Mouse (Mus musculus) retina, postnatal 7 days (tissue): ENCODE measurements around the gene Homer1.

Source experiments
- DNase-seq: peaks from one replicate; pipeline ENCODE4 v3.0.0-alpha.2; 2012; ENCODE audit warnings: low read depth, low spot score

The Homer1 gene

DNA sequence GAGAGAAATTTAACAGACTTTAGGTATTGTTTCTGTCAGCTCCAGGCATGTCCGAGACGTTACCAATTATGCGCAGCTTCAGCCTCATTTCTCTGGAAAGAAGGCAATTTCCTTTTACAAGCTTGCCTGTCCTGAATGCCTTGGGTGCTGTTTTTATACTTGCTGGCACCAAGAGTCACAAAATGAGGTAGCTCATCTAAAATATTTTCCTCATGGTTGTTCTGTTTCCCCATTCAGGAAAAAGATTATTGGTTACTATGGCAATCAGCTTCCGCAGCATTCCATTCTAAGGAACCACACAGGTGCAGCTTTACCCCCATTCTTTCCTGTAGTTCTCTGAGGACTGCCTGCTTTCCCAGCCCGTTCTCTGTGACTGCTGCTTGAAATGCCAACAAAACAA lies at the start of gene Homer1:
Gene Homer1 (plus strand): TSS at position 320 of the 400 bp plus-strand sequence.
- no peak for DNase-seq

- DNase-seq = no peak
Measured at GRCm38 (mm10) chr13:93251732-93252131, 47.7 kb upstream of the Homer1 start.

GRCm38 (mm10) chr13:93252175-93252574 lies 47.3 kb upstream of the Homer1 start:
- no peak for DNase-seq

DNA sequence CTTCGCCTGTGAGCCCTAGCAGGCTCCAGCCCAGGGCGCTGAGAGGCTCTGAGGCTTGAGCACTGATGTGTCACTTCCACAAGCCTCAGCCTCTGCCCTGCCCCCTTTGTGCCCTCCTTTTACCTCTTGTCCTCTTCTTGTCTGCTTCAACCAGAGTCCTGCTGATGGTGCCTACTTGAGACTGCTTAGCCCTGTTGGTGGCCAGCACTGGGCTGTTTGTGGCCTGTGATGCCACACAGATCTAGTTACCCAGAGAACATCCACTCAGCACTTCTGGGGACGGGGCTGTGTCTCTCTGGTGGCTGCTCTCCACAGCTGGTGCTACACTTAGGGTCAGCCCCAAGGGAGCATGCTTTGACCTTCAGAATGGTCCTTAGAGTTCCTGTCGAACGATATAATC lies 46.5 kb upstream of the Homer1 start:
- no peak for DNase-seq

DNA sequence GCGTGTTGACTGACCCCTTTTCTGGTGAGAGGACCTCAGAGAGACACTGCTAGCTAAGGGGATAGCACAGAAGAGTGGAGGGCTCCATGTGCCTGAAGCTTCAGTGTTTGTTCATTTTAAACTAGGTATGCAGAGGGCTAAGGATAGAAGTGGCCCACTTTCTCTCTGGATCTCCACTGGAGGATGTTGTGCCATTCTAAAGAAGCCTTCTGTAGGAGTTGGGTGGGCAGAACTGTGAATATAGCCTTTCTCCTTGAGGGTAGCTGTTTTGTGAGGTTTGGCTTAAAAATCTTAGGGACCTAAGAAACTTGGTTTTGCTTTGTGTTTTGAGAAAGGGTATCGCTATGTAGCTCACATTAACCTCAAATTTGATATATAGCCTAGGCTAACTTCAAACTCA lies 32.3 kb upstream of the Homer1 start:
- no peak for DNase-seq

DNA sequence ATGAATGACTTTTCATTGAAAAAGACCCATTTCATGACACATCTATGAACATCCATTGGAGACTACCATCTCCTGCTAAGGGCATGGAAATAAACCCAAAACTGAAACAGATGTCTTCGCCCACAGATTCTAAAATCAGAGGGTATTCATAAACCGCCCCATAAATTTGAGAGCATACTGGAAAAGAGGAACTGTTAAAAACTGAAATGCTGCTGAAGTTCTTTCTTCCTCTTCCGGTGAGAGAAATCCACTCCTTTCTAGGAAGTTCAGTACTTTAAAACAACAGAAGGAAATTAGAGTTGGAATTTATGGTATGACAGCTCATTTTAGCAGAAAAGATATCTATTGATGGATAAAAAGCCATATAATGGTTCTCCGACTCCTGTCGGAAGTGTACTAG lies 1.1 kb downstream of the Homer1 start:
- DNase-seq = no peak

DNA sequence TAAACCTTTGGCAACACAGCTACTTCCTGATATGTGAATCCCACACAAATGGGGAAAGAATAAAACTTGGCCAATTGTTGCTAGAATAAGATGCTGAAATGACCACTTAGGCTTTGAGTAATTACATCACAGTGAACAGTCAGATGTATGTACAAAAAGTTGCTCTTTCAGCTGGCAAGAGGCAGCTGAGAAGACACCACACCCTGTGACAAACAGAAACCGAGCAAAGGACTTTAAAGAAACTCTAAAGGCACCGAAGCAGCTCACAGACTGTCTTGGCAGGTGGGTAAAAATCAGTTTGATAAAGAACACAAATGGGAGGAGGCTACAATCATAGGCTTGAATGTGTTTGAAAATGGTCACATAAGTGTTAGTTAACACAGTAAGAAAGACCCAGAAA lies 1.6 kb downstream of the Homer1 start:
- DNase-seq = no peak

GRCm38 (mm10) chr13:93302846-93303562 lies 3.6 kb downstream of the Homer1 start:
- DNase-seq = no peak

DNA sequence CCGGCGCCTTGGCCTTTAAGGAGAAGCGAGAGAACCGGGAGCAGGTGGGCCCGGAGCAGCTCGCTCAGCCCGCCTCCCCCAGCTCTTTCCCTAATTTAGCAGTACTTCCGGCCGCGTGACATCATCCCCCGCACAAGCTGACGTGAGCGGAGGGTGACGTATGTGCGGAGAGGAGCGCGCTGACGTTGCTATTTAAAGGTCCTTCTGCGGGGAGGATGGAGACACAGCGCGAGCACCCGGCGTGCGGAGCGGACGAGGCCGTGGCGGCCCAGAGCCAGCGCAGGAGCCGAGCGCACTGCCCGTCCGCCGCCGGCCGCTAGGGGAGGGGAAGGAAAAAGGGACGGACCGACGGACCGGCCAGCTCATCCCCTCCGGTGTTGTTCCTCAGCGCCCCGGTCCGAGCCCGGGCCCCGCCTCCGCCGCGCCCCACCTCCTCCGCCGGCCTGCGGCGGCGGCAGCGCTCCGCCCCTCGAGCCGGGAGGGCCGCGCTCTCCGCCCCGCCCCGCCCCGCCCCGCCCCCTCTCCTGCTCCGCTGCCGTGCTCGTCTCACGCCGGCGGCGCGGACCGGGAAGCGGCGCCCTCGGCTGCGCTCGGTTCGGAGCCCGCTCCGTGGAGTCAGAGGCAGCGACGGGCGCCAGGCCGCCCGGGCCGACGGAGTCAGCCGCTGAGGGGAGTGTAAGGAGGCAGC lies 4.3 kb downstream of the Homer1 start:
- DNase-seq = peak; percentile 94

DNA sequence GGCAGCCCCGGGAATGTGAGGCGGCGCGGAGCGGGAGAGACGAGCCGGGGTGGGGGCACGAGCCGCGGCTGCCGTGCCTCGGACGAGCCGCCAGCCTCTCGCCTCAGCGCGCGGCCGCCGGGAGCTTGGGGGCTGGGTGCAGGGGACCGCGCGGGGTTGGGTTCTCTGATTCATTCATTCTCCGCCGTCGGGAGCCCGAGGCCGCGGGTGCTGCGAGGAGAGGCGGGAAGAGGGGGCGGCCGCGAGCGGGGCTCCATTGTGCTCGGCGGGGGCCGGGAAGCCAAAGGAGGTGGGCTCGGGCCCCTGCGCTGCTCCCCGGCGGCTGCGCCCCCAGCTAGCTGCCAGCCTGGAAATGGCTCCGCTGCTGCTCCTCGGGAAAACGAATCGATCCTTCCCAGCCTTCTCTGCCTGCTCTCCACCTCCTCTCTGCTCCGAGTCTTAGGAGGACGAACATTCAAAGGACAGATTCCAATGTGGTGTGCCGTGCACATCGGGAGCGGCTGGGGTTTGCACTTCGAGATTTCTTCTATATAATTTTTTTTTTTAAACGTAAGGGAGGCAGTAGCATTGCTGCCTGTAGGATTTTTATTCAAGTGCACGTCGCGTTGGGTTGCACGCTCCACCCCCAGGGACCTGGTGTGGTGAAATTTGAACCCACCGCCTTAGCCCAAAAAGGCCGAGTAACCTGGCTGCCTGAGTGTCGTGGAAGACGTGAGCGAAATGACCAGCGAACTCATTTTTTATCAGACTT lies 5.0 kb downstream of the Homer1 start:
- DNase-seq = no peak

DNA sequence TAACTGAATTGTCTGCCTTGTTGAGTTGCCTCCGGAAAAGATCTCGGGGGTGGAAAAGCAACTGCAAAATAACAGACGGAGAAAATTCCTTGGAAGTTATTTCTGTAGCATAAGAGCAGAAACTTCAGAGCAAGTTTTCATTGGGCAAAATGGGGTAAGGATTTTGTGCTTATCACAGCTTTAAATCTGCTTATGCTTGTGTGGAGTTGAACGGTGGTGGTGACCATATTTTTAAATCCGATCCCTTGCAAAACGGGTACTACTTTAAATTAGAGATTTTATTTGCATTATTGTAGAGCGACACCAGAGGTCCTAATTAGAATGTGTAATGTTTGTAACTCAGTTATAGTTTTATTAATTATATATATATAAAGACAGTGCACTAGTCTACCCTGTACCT lies 5.7 kb downstream of the Homer1 start:
- no peak for DNase-seq

DNA sequence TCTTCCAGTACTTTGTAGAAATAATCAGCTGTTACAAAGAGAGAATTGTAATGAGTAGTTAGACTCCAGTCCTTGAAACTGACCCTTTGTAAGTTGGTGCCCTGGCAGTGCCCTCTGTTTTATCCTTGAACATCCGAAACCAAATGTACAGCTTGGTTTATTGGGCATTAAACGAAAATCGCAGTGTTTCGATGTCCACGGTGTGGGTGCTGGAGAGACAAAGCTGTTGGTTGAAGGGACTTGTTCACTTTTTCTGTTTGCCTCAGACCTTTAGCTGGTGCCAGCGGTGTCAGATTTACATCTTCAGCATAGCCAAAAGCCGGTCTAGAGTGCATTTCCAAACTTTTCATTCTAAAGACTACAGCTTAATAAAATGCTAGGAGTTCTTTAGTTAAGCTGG lies 6.2 kb downstream of the Homer1 start:
- DNase-seq = no peak

DNA sequence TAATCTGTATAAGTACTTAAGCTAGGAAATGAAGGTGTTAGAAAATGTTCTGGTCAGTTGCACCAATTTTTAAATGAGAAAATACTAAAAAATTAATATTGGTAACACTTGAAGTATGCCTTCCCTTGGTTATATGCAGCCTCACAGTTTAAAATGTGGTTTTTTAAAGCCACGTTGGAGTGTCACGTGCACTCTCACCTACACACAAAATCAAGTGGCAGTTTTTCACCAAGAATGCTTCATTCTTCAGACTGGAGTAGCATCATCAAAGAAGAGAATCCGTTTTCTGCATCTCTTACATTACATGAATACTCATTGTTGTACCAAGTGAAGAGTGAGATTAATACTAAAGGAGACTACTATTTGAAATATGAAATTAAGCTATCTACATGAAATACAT lies 7.1 kb downstream of the Homer1 start:
- no peak for DNase-seq

DNA sequence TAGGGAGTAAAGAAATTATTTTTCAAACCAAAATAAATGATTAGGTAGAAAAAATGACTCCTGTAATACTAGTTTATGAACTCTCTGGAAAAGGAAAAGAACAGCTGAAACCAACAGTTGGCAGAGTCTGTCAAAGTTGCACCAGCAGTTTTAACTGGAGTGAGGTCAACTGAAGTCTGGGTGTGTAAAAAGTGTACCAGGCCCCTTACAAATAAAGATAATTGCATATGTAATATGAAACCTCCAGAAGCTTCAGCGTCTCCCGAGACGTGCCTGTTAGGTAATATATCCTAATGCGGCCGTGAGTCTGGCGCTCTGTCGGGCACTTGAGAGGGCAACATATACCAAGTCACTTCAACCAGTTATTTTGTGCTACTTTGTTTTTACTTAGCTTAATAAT lies 8.3 kb downstream of the Homer1 start:
- no peak for DNase-seq

GRCm38 (mm10) chr13:93309295-93309694 lies 9.9 kb downstream of the Homer1 start:
- DNase-seq = no peak

DNA sequence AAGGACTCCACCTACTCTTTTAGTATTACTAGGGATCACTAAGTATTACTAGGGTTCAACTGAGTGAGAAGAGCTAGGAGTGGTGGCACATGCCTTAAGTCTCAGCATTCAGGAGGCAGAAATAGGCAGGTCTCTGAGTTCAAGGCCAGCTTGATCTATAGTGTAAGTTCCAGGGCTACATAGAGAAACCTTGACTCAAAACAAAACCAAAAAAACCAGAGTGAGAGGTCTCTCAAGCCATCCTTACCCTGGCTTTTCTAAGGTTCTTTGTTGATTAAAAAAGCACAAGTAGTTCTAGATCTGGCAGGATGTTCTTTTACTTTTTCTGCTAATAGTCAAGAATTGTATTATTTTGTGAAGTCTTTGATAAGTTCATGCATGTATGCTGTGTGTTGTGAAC lies 13.1 kb downstream of the Homer1 start:
- no peak for DNase-seq

GRCm38 (mm10) chr13:93314322-93314721 lies 14.9 kb downstream of the Homer1 start:
- DNase-seq = no peak

DNA sequence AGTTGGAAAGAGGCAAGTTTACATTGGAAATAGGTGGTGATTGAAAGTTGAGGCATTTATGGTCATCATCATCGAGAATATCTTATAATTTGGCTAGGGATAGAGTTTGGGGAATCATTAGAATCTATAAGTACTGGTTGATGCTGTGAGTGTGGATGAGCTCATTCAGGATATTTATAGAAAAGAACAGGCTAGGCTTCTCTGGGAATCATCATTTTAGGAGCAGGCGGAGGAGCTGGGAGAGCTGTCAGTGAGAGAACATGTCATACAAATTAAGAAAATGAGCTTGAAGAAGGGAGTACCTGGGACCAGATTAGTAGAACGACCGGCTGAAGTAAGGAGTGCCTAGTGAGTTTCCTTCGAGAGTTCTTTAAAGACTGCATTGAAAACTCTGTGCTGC lies 20.7 kb downstream of the Homer1 start:
- no peak for DNase-seq

DNA sequence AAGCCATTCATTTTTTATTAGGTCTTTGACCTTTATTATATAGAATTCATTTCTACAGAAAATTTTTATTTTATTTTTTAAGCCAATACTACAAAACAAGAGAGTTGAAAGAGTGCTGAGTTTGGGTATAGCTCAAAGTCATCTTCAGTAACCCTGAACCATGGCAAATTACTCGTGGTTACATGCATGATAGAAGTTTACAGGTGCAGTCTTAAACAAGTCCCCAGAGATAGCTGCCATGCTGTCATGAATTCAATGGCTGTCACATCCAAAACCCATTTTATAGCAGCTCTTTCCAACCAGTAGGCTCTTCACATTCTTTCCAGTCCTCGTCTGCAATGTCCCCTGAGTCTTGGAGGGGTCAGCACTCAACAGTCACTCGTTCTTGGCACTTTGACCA lies 26.9 kb downstream of the Homer1 start:
- DNase-seq = no peak

DNA sequence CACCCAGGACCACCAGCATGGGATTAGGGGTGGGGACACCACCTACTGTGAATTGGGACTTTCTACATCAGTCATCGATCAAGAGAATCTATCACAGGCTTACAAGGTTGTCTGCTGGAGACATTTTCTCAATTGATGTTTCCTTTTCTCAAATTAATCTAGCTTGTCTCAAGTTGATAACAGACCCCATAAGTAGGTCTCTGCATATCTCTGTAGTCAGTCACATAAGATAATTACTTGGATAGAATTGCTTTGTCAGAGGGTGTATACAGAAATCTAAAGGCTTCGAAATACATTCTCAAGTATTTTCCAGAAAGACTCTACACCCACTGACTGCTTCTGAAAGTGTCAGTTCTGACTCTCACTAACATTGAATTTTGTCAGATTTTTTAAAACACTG lies 32.3 kb downstream of the Homer1 start:
- DNase-seq = no peak

GRCm38 (mm10) chr13:93332491-93332890 lies 33.1 kb downstream of the Homer1 start:
- DNase-seq = no peak

GRCm38 (mm10) chr13:93335337-93335736 lies 35.9 kb downstream of the Homer1 start:
- no peak for DNase-seq

- no peak for DNase-seq
Measured at GRCm38 (mm10) chr13:93338394-93338793, 39.0 kb downstream of the Homer1 start.
